Mouse (Mus musculus): ENCODE results near the gene Pus7. TPM values are rescaled to one million over a fixed set of nuclear protein-coding genes. Genes with fewer than 3 reads are reported as not detected.

The Pus7 gene
- total RNA-seq, 2 experiments from 2014 or later: 16.1 to 20.3 TPM

GRCm38 (mm10) chr5:23697457-23697856 is 86.1 kb downstream of the Pus7 start:
- intact Hi-C loops (cut with DNase I): no loop called here

More at GRCm38 (mm10) chr5:23697457-23697856, 86.1 kb downstream of the Pus7 start:
- no peak for DNase-seq (ENCODE audit: low spot score in 2 of 2)

Other genes starting within 250 kb of the Pus7 start
- gene Srpk2, start 99.1 kb downstream of the Pus7 start, total RNA-seq (2021): 100 to 1,000 TPM; 179 to 194 TPM
- gene Rint1, start 4.0 kb upstream of the Pus7 start, total RNA-seq (2021): 10 to 100 TPM; 17.8 to 22.3 TPM
- gene Tomm7, start 60.5 kb upstream of the Pus7 start, total RNA-seq (2021): 10 to 100 TPM; 77.6 to 86.2 TPM
- gene Fam126a, start 247.0 kb upstream of the Pus7 start, total RNA-seq (2021): 10 to 100 TPM; 14.6 to 20.0 TPM